Mouse (Mus musculus) midbrain, embryonic 10.5 days (tissue): ENCODE measurements around the gene Ginm1. TPM values are rescaled to one million over a fixed set of nuclear protein-coding genes. Genes with fewer than 3 reads are reported as not detected.
"Not testable (repeated sequence)": the region's sequence is repeated elsewhere in the genome, so short reads cannot be mapped to it uniquely, and the experiment has no call there.

Experiments used
- DNase-seq: peaks from one replicate; pipeline ENCODE4 v3.0.0-alpha.2; 2017; ENCODE audit warnings: low spot score
- H3K27ac ChIP-seq: fragments of 300-500 bp; sonication (generic); replicated peaks from 2 replicates; pipeline ENCODE4 v1.5.1; 2016; ENCODE audit warnings: mild to moderate bottlenecking
- H3K27me3 ChIP-seq: fragments of 300-500 bp; sonication (generic); 2 replicates; pipeline ENCODE4 v1.6.1; 2016; ENCODE audit warnings: low read depth, mild to moderate bottlenecking; ENCODE audit not compliant: poor library complexity, severe bottlenecking
- H3K36me3 ChIP-seq: fragments of 300-500 bp; sonication (generic); 2 replicates; pipeline ENCODE4 v1.6.1; 2016; ENCODE audit warnings: mild to moderate bottlenecking, moderate library complexity
- H3K4me1 ChIP-seq: fragments of 300-500 bp; sonication (generic); 2 replicates; pipeline ENCODE4 v1.6.1; 2016
- H3K4me3 ChIP-seq: fragments of 300-500 bp; sonication (generic); 2 replicates; pipeline ENCODE4 v1.5.1; 2016; ENCODE audit warnings: mild to moderate bottlenecking, moderate library complexity
- H3K9me3 ChIP-seq: fragments of 300-500 bp; sonication (generic); replicated peaks from 2 replicates; pipeline ENCODE4 v1.6.1; 2016; ENCODE audit warnings: mild to moderate bottlenecking
- WGBS: fragments of 180-500 bp; shearing (Covaris S2); methylation state at CpG from one replicate; pipeline ENCODE4 v1.1.7; 2016; 5-methylcytosine and 5-hydroxymethylcytosine counted together
- polyA plus RNA-seq: library from polyadenylated mRNA; unstranded; fragments of >200 nt; fragmentation: Nextera tagmentation; extraction: Ambion mirVana; gene quantifications from 2 replicates; pipeline ENCODE4 v1.2.1, GENCODE M21; 2016

Ginm1 gene
- polyA plus RNA-seq, 1 experiment from 2014 or later, result 54.6 TPM

DNA sequence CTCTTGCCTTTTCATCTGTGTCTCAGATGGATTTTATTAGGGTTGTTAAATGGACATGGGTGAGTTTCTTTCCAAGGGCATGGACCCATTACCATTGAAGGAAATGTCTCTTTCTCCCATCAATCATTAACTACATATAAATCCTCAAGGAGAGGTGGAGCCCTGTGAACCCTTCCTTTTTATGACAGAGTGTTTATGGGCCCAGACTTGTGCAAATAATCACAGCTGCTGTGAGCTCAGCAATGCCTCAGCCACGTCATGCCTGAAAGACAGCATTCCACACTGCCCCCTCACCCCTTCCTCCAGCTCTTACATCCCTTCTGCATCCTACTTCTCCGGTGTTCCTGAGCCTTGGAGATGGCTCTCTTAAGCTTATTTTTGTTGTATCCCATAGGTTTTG, 5.3 kb downstream of the Ginm1 start:
- no peaks in the 10 kb centered on the region for H3K27me3 ChIP-seq
- H3K27ac ChIP-seq, result no peak overlapping the region
- DNase-seq, result no peak
- 56% methylated on average over 2 of the region's 2 CpGs for WGBS
- H3K4me3 ChIP-seq, result no peak overlapping the region
- H3K9me3 ChIP-seq, result no peaks in the 10 kb centered on the region
- H3K4me1 ChIP-seq, result peaks cover 7% of the 10 kb centered on the region
- H3K36me3 ChIP-seq, result peaks cover 25% of the 10 kb centered on the region

GRCm38 (mm10) chr10:7781214-7781613, 11.4 kb downstream of the Ginm1 start:
- DNase-seq, result no peak
- Histone ChIP-seq H3K9me3 (no peaks in the 10 kb centered on the region), H3K4me1 (peaks cover 15% of the 10 kb centered on the region), H3K4me3 (peak overlapping the region; percentile 99), H3K36me3 (peaks cover 22% of the 10 kb centered on the region), H3K27ac (peak overlapping the region; percentile 91; the same call in 1 of the 2 replicates), H3K27me3 (no peaks in the 10 kb centered on the region)
- WGBS, result 49% methylated on average over 3 of the region's 3 CpGs

- no peaks in the 10 kb centered on the region for H3K9me3 ChIP-seq
- peak overlapping the region; percentile 99 for H3K4me3 ChIP-seq
- WGBS, result under 1% methylated on average over 66 of the region's 77 CpGs
- peak; percentile 92 for DNase-seq
- H3K27me3 ChIP-seq, result no peaks in the 10 kb centered on the region
- H3K4me1 ChIP-seq, result peaks cover 15% of the 10 kb centered on the region
- H3K36me3 ChIP-seq, result peaks cover 28% of the 10 kb centered on the region
- H3K27ac ChIP-seq, result peak overlapping the region; percentile 91
Observed at GRCm38 (mm10) chr10:7780238-7781176, 12.1 kb downstream of the Ginm1 start.

- Histone ChIP-seq H3K4me1 (peaks cover 15% of the 10 kb centered on the region), H3K27me3 (no peaks in the 10 kb centered on the region), H3K4me3 (peak overlapping the region; percentile 99), H3K36me3 (peaks cover 34% of the 10 kb centered on the region), H3K27ac (peak overlapping the region; percentile 91), H3K9me3 (no peaks in the 10 kb centered on the region)
- no peak for DNase-seq
- WGBS, result 25% methylated on average over 7 of the region's 7 CpGs
Observed at GRCm38 (mm10) chr10:7779751-7780237, 12.8 kb downstream of the Ginm1 start.

GRCm38 (mm10) chr10:7778361-7778760, 14.3 kb downstream of the Ginm1 start:
- H3K27ac ChIP-seq, result no peak overlapping the region
- no peak overlapping the region for H3K4me3 ChIP-seq
- H3K9me3 ChIP-seq, result no peaks in the 10 kb centered on the region
- H3K27me3 ChIP-seq, result no peaks in the 10 kb centered on the region
- H3K4me1 ChIP-seq, result peaks cover 15% of the 10 kb centered on the region
- no peak for DNase-seq
- WGBS, result 97% methylated on average over 3 of the region's 3 CpGs
- peaks cover 47% of the 10 kb centered on the region for H3K36me3 ChIP-seq

- H3K36me3 ChIP-seq, result peaks cover 77% of the 10 kb centered on the region
- peaks cover 10% of the 10 kb centered on the region for H3K4me1 ChIP-seq
- H3K9me3 ChIP-seq, result no peaks in the 10 kb centered on the region
- no peak overlapping the region for H3K4me3 ChIP-seq
- H3K27me3 ChIP-seq, result no peaks in the 10 kb centered on the region
- WGBS, result 93% methylated on average over 8 of the region's 8 CpGs
- H3K27ac ChIP-seq, result no peak overlapping the region
- no peak for DNase-seq
Observed at GRCm38 (mm10) chr10:7775421-7775820, 17.2 kb downstream of the Ginm1 start.

- peaks cover 96% of the 10 kb centered on the region for H3K36me3 ChIP-seq
- no peaks in the 10 kb centered on the region for H3K9me3 ChIP-seq
- no peak overlapping the region for H3K4me3 ChIP-seq
- DNase-seq, result no peak
- H3K27me3 ChIP-seq, result no peaks in the 10 kb centered on the region
- 97% methylated on average over 1 of the region's 1 CpGs for WGBS
- H3K27ac ChIP-seq, result no peak overlapping the region
- H3K4me1 ChIP-seq, result no peaks in the 10 kb centered on the region
Observed at GRCm38 (mm10) chr10:7772769-7773168, 19.9 kb downstream of the Ginm1 start.

- no peak for DNase-seq
- H3K4me3 ChIP-seq, result no peak overlapping the region
- peaks cover 96% of the 10 kb centered on the region for H3K36me3 ChIP-seq
- no peaks in the 10 kb centered on the region for H3K4me1 ChIP-seq
- 96% methylated on average over 4 of the region's 4 CpGs for WGBS
- no peaks in the 10 kb centered on the region for H3K27me3 ChIP-seq
- H3K9me3 ChIP-seq, result no peaks in the 10 kb centered on the region
- no peak overlapping the region for H3K27ac ChIP-seq
Observed at GRCm38 (mm10) chr10:7772346-7772745, 20.3 kb downstream of the Ginm1 start.

- H3K36me3 ChIP-seq, result peaks cover 95% of the 10 kb centered on the region
- DNase-seq, result no peak
- WGBS, result 94% methylated on average over 2 of the region's 2 CpGs
- no peak overlapping the region for H3K27ac ChIP-seq
- H3K4me3 ChIP-seq, result no peak overlapping the region
- no peaks in the 10 kb centered on the region for H3K27me3 ChIP-seq
- H3K9me3 ChIP-seq, result no peaks in the 10 kb centered on the region
- no peaks in the 10 kb centered on the region for H3K4me1 ChIP-seq
Observed at GRCm38 (mm10) chr10:7757544-7757943, 35.1 kb downstream of the Ginm1 start.

GRCm38 (mm10) chr10:7748752-7749151, 43.9 kb downstream of the Ginm1 start:
- Histone ChIP-seq H3K27ac (no peak overlapping the region), H3K4me1 (no peaks in the 10 kb centered on the region), H3K9me3 (no peaks in the 10 kb centered on the region), H3K27me3 (no peaks in the 10 kb centered on the region), H3K4me3 (no peak overlapping the region), H3K36me3 (peaks cover 80% of the 10 kb centered on the region)
- WGBS, result 92% methylated on average over 6 of the region's 6 CpGs
- no peak for DNase-seq

DNA sequence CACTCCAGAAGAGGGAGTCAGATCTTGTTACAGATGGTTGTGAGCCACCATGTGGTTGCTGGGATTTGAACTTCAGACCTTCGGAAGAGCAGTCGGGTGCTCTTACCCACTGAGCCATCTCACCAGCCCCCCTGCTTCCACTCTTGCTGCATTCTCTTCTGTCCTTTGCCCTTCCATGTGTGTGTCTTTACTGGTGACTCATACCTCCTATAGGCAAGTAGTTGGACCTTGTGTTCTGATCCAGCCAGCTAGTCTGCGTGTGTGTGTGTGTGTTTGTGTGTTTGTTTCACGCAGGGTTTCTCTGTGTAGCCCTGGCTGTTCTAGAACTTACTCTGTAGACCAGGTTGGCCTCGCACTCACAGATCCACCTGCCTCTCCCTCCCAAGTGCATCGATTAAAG, 47.1 kb downstream of the Ginm1 start:
- 97% methylated on average over 6 of the region's 6 CpGs for WGBS
- H3K36me3 ChIP-seq, result peaks cover 83% of the 10 kb centered on the region
- H3K4me3 ChIP-seq, H3K27ac ChIP-seq, H3K27me3 ChIP-seq, DNase-seq, H3K9me3 ChIP-seq, H3K4me1 ChIP-seq: not testable (repeated sequence)

- WGBS, result 80% methylated on average over 3 of the region's 3 CpGs
- no peaks in the 10 kb centered on the region for H3K9me3 ChIP-seq
- DNase-seq, result no peak
- H3K4me1 ChIP-seq, result no peaks in the 10 kb centered on the region
- no peaks in the 10 kb centered on the region for H3K27me3 ChIP-seq
- no peak overlapping the region for H3K4me3 ChIP-seq
- no peak overlapping the region for H3K27ac ChIP-seq
- peaks cover 21% of the 10 kb centered on the region for H3K36me3 ChIP-seq
Observed at GRCm38 (mm10) chr10:7737914-7738313, 54.7 kb downstream of the Ginm1 start.

DNA sequence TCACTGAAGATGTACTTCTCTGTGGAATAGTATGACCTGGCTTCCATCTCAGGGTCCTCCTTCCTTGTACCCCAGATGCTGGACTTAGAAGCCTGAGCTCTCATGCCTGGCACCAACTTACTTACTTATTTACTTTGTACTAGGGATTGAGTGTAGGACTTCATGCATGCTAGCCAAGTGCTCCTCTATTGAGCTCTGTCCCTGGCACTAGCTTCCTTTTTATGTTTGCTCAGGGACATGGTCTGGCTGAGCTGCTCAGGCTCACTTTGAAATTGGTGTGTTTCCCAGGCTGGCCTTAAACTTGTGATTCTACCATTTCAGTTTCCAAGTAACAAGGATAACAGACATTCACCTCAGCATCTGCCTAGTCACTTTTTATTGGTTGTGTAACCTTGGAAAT, 55.5 kb downstream of the Ginm1 start:
- Histone ChIP-seq H3K4me1 (no peaks in the 10 kb centered on the region), H3K36me3 (peaks cover 13% of the 10 kb centered on the region), H3K27me3 (no peaks in the 10 kb centered on the region), H3K9me3 (no peaks in the 10 kb centered on the region), H3K27ac (no peak overlapping the region), H3K4me3 (no peak overlapping the region)
- DNase-seq, result no peak
